Mouse (Mus musculus) adrenal gland, postnatal 14 days (tissue): ENCODE results near the gene Gm9745. TPM values are rescaled to one million over a fixed set of nuclear protein-coding genes. Genes with fewer than 3 reads are reported as not detected.
"Not testable (repeated sequence)": the region's sequence is repeated elsewhere in the genome, so short reads cannot be mapped to it uniquely, and the experiment has no call there.

ENCODE experiments used
- DNase-seq: peaks from one replicate; pipeline ENCODE4 v3.0.0; 2021; ENCODE audit warnings: mixed read lengths
- microRNA-seq, 2 experiments: library from miRNA; unstranded; fragments of <30 nt; microRNA quantifications; one replicate each; pipeline ENCODE4 v1.2.0; 2021
- total RNA-seq: library from RNA; stranded (reverse); gene quantifications from 2 replicates; pipeline ENCODE4 v1.2.3, GENCODE M21; 2021

Gene Gm9745
- total RNA-seq, 1 experiment from 2014 or later = not detected

- not testable (repeated sequence) for DNase-seq
Observed at GRCm38 (mm10) chr13:8905986-8906385, 42.0 kb downstream of the Gm9745 start.

Small RNA genes lying within 50 kb of the gene (microRNA-seq; reads per million reads assigned to microRNA genes)
- gene Gm22750 = 0 reads per million in 2 experiments

Other genes starting within 250 kb of the Gm9745 start
- gene Wdr37, start 76.3 kb downstream of the Gm9745 start, total RNA-seq = 37.6 and 38.4 TPM in 2 replicates
- 32.0 and 58.2 TPM in 2 replicates for gene Idi1, start 62.7 kb downstream of the Gm9745 start, total RNA-seq
- not detected in 2 replicates for gene Idi2, start 4.6 kb upstream of the Gm9745 start, total RNA-seq
- 59.5 and 65.7 TPM in 2 replicates for gene Gtpbp4, start 47.9 kb upstream of the Gm9745 start, total RNA-seq
- gene Larp4b, start 145.7 kb upstream of the Gm9745 start, total RNA-seq = 68.8 and 73.0 TPM in 2 replicates